Mouse (Mus musculus) forebrain, embryonic 14.5 days (tissue): ENCODE data around the gene Kpna1. TPM values are rescaled to one million over a fixed set of nuclear protein-coding genes. Genes with fewer than 3 reads are reported as not detected.

ENCODE experiments used
- ATAC-seq: fragments of 200-750 bp; cut with Nextera tagmentation; 2 replicates; pipeline ENCODE4 v1.8.0; 2017; ENCODE audit warnings: mild to moderate bottlenecking, moderate library complexity
- DNase-seq: peaks from one replicate; pipeline ENCODE4 v3.0.0-alpha.2; 2015; ENCODE audit warnings: low spot score
- H3K27ac ChIP-seq: fragments of 300-500 bp; sonication (generic); 2 replicates; pipeline ENCODE4 v1.5.1; 2014; ENCODE audit warnings: low read depth, mild to moderate bottlenecking, control low read depth, low read length, moderate library complexity
- H3K27me3 ChIP-seq: fragments of 300-500 bp; sonication (generic); replicated peaks from 2 replicates; pipeline ENCODE4 v1.6.1; 2014; ENCODE audit warnings: low read length, control low read depth, mixed read lengths; ENCODE audit not compliant: control insufficient read depth, insufficient read depth
- H3K36me3 ChIP-seq: fragments of 300-500 bp; sonication (generic); 2 replicates; pipeline ENCODE4 v1.6.1; 2014; ENCODE audit warnings: low read length, control low read depth; ENCODE audit not compliant: control insufficient read depth, insufficient read depth
- H3K4me1 ChIP-seq: fragments of 300-500 bp; sonication (generic); 2 replicates; pipeline ENCODE4 v1.6.1; 2014; ENCODE audit warnings: antibody characterized with exemption, low read length, control low read depth; ENCODE audit not compliant: control insufficient read depth, insufficient read depth
- H3K4me2 ChIP-seq: fragments of 300-500 bp; sonication (generic); 2 replicates; pipeline ENCODE4 v1.6.1; 2014; ENCODE audit warnings: mild to moderate bottlenecking, control low read depth, low read length
- H3K4me3 ChIP-seq: fragments of 300-500 bp; sonication (generic); 2 replicates; pipeline ENCODE4 v1.5.1; 2014; ENCODE audit warnings: low read depth, low read length, control low read depth
- H3K9ac ChIP-seq: fragments of 300-500 bp; sonication (generic); 2 replicates; pipeline ENCODE4 v1.6.1; 2014; ENCODE audit warnings: mild to moderate bottlenecking, low read length, control low read depth, moderate library complexity
- H3K9me3 ChIP-seq: fragments of 300-500 bp; sonication (generic); replicated peaks from 2 replicates; pipeline ENCODE4 v1.6.1; 2016; ENCODE audit warnings: low read length, control low read depth, mixed read lengths; ENCODE audit not compliant: control insufficient read depth
- WGBS: fragments of 180-500 bp; shearing (Covaris S2); extraction: QIAGEN DNeasy Blood & Tissue Kit; methylation state at CpG from one replicate; pipeline ENCODE4 v1.1.7; 2014; 5-methylcytosine and 5-hydroxymethylcytosine counted together
- polyA plus RNA-seq: library from polyadenylated mRNA; unstranded; fragments of >200 nt; fragmentation: Nextera tagmentation; extraction: Ambion mirVana; gene quantifications from 2 replicates; pipeline ENCODE4 v1.2.1, GENCODE M21; 2014

The Kpna1 gene
- polyA plus RNA-seq, 1 experiment from 2014 or later: 85.2 TPM

GRCm38 (mm10) chr16:36071071-36071449 lies 92.5 kb downstream of the Kpna1 start:
- Histone ChIP-seq H3K4me2 (peak overlapping the region; percentile 85), H3K4me3 (peak overlapping the region; percentile 67), H3K27me3 (no peaks in the 10 kb centered on the region), H3K9me3 (no peaks in the 10 kb centered on the region), H3K9ac (peak overlapping the region; percentile 93), H3K36me3 (peaks cover 3% of the 10 kb centered on the region; the same call in 1 of the 2 replicates), H3K27ac (peak overlapping the region; percentile 99), H3K4me1 (peaks cover 19% of the 10 kb centered on the region)
- 0% methylated on average over 15 of the region's 16 CpGs for WGBS
- ATAC-seq (no peak), DNase-seq (no peak)

- Histone ChIP-seq H3K9ac (peak within 1 kb of the TSS; percentile 93), H3K36me3 (peaks cover 3% of the 10 kb centered on the region; the same call in 1 of the 2 replicates), H3K4me3 (peak within 1 kb of the TSS; percentile 67), H3K9me3 (no peaks in the 10 kb centered on the region), H3K27me3 (no peaks in the 10 kb centered on the region), H3K4me2 (peak within 1 kb of the TSS; percentile 85), H3K4me1 (peaks cover 19% of the 10 kb centered on the region), H3K27ac (peak within 1 kb of the TSS; percentile 99)
- WGBS: under 1% methylated on average over 73 of the region's 81 CpGs
- ATAC-seq (peak; percentile 97), DNase-seq (peak; percentile 93)
These were observed 93.2 kb downstream of the Kpna1 start, which contains the start of the genes Fam162a and Ccdc58 for GRCm38 (mm10) chr16:36071450-36072379. Gene Fam162a (minus strand): TSS chr16:36071594. Gene Ccdc58 (plus strand): TSS chr16:36071685.

GRCm38 (mm10) chr16:36072410-36073011 lies 94.0 kb downstream of the Kpna1 start:
- 30% methylated on average over 8 of the region's 8 CpGs for WGBS
- no peak for DNase-seq
- peaks cover 19% of the 10 kb centered on the region for H3K4me1 ChIP-seq
- H3K27ac ChIP-seq: 0 out of 2 replicates have a peak overlapping the region, but pooled peaks have one; percentile 99
- H3K4me3 ChIP-seq: peak overlapping the region; percentile 67
- H3K9me3 ChIP-seq: no peaks in the 10 kb centered on the region
- no peak for ATAC-seq
- H3K9ac ChIP-seq: peak overlapping the region; percentile 93
- peak overlapping the region; percentile 85 for H3K4me2 ChIP-seq
- no peaks in the 10 kb centered on the region for H3K27me3 ChIP-seq
- H3K36me3 ChIP-seq: no peaks in the 10 kb centered on the region

- H3K9ac ChIP-seq: no peak overlapping the region
- WGBS: 78% methylated on average over 3 of the region's 3 CpGs
- no peak overlapping the region for H3K4me2 ChIP-seq
- H3K36me3 ChIP-seq: no peaks in the 10 kb centered on the region
- no peaks in the 10 kb centered on the region for H3K27me3 ChIP-seq
- no peaks in the 10 kb centered on the region for H3K9me3 ChIP-seq
- no peak overlapping the region for H3K27ac ChIP-seq
- H3K4me1 ChIP-seq: peaks cover 10% of the 10 kb centered on the region
- ATAC-seq: no peak
- no peak for DNase-seq
- no peak overlapping the region for H3K4me3 ChIP-seq
These were observed 96.2 kb downstream of the Kpna1 start for GRCm38 (mm10) chr16:36074772-36075171.

- H3K4me3 ChIP-seq: no peak overlapping the region
- no peak for DNase-seq
- no peaks in the 10 kb centered on the region for H3K4me1 ChIP-seq
- H3K9me3 ChIP-seq: no peaks in the 10 kb centered on the region
- H3K36me3 ChIP-seq: 0 out of 2 replicates have a peak, but pooled peaks cover 4% of the 10 kb centered on the region
- H3K27ac ChIP-seq: no peak overlapping the region
- no peak for ATAC-seq
- no peak overlapping the region for H3K9ac ChIP-seq
- no peaks in the 10 kb centered on the region for H3K27me3 ChIP-seq
- 96% methylated on average over 3 of the region's 3 CpGs for WGBS
- no peak overlapping the region for H3K4me2 ChIP-seq
These were observed 101.4 kb downstream of the Kpna1 start for GRCm38 (mm10) chr16:36079916-36080315.

Other genes starting within 250 kb of the Kpna1 start
- gene Dirc2, start 209.4 kb upstream of the Kpna1 start, polyA plus RNA-seq: 40.7 and 46.1 TPM in 2 replicates
- 24.7 and 24.9 TPM in 2 replicates for gene Hspbap1, start 208.4 kb upstream of the Kpna1 start, polyA plus RNA-seq
- gene Parp14, start 107.2 kb upstream of the Kpna1 start, polyA plus RNA-seq: 0.16 and 0.25 TPM in 2 replicates
- gene Parp9, start 40.3 kb upstream of the Kpna1 start, polyA plus RNA-seq: 2.5 and 3.1 TPM in 2 replicates
- 1.9 and 2.3 TPM in 2 replicates for gene Dtx3l, start 39.6 kb upstream of the Kpna1 start, polyA plus RNA-seq
- gene Wdr5b, start 62.4 kb downstream of the Kpna1 start, polyA plus RNA-seq: 17.6 and 17.7 TPM in 2 replicates
- 186 and 211 TPM in 2 replicates for gene Fam162a, start 92.8 kb downstream of the Kpna1 start, polyA plus RNA-seq
- gene Ccdc58, start 92.9 kb downstream of the Kpna1 start, polyA plus RNA-seq: 39.0 and 39.2 TPM in 2 replicates
- not detected in 2 replicates for gene Csta1, start 152.5 kb downstream of the Kpna1 start, polyA plus RNA-seq
- gene Stfa2l1, start 178.1 kb downstream of the Kpna1 start, polyA plus RNA-seq: not detected in 2 replicates
- not detected in 2 replicates for gene Gm5483, start 205.5 kb downstream of the Kpna1 start, polyA plus RNA-seq
- gene Gm5416, start 231.7 kb downstream of the Kpna1 start, polyA plus RNA-seq: not detected in 2 replicates
- not detected in 2 replicates for gene 2010005H15Rik, start 242.7 kb downstream of the Kpna1 start, polyA plus RNA-seq